Mouse (Mus musculus) left cerebral cortex, postnatal 10 days (tissue): ENCODE results near the gene Acot13. TPM values are rescaled to one million over a fixed set of nuclear protein-coding genes. Genes with fewer than 3 reads are reported as not detected.
"Not testable (repeated sequence)": the region's sequence is repeated elsewhere in the genome, so short reads cannot be mapped to it uniquely, and the experiment has no call there.

Experiments used
- DNase-seq, 2 experiments: peaks; one replicate each; pipeline ENCODE4 v3.0.0; 2021 to 2022; ENCODE audit warnings: low spot score in 2 of 2, mixed read lengths in 1 of 2; ENCODE audit errors: extremely low spot score in 1 of 2
- intact Hi-C: fragments of 180-260 bp; cut with DNase I; formaldehyde crosslinking; loops from one replicate; pipeline ENCODE4 v1.15.1; 2025
- total RNA-seq, 2 experiments: library from RNA; stranded (reverse); gene quantifications; 2 replicates each; pipeline ENCODE4 v1.2.3; 2021

Acot13 gene
- total RNA-seq: 10 to 100 TPM; 42.0 to 49.5 TPM

DNA sequence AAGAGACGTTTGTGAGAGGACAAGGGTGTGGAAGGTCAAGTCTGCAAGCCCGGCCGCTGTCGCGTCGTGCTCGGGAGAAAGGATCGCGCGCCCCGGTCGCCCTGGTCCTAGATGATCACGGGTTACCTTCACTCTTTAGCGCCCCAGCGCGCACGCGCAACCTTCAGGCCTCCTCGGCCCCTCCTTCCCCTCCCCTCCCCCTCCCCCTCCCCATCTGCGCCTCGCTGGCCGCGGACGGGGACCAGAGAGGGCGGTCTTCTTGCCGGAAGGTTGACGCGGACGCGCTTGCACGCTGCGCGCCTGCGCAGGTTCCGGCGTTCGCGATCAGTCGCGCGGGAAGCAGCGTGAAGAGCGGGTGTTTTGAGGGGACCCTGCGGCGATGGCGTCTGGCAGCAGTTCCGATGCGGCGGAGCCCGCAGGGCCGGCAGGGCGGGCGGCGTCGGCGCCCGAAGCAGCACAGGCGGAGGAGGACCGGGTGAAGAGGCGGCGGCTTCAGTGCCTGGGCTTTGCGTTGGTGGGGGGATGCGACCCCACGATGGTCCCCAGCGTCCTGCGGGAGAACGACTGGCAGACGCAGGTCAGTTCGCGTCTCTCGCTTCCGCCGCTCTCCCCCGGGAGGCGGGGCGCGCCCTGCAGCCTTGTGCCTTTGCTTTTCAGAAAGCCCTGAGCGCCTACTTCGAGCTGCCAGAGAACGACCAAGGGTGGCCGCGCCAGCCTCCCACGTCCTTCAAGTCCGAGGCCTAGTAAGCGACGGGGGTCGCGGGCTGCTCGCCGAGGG is at the start of gene Acot13, which contains the start of gene Tdp2:
TSS of gene Acot13 (minus strand) at position 188 of the 778 bp plus-strand sequence.
TSS of gene Tdp2 (plus strand) at position 327 of the 778 bp plus-strand sequence.
- intact Hi-C loops: no loop called here
- DNase-seq: peak; percentile 91 to 97

DNA sequence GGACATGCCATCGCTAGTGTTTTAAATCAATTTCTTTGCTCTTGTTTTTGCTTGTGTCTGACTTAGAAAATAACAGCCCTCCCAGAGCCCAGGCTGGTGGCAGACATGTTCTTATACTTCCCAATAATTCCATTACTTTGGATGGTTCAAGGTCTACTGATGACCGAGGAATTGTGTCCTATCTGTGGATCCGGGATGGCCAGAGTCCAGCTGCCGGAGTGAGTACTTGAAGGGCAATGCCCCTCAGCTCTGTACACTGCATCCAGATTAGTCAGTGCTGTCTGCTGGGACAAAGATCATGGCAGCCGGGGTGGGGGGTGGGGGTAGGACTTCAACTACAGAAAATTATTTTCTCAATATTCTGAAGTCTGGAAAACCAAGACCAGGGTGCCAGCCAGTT is 49.4 kb upstream of the Acot13 start:
- intact Hi-C loops: no loop called here

DNA sequence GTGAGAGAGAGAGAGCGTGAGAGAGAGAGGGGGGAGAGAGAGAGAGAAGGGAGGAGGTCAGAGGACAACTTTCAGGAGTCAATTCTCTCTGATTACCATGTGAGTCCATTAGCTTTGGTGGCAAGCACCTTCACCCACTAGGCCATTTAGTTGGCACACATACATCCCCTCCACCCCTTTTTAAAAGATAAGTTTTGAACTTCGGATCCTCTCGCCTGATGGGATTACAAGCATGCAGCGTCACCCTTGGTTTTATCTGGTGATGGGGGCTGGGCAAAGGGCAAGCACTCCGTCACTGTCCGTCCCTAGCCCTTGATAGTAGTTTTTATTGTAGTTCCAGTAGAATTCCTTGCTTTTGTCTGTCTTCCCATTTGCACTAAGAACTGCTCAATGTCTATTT is 48.9 kb upstream of the Acot13 start:
- DNase-seq: no peak
- intact Hi-C loops: no loop called here

More for the DNA sequence above, 49.4 kb upstream of the Acot13 start:
- no peak for DNase-seq

DNA sequence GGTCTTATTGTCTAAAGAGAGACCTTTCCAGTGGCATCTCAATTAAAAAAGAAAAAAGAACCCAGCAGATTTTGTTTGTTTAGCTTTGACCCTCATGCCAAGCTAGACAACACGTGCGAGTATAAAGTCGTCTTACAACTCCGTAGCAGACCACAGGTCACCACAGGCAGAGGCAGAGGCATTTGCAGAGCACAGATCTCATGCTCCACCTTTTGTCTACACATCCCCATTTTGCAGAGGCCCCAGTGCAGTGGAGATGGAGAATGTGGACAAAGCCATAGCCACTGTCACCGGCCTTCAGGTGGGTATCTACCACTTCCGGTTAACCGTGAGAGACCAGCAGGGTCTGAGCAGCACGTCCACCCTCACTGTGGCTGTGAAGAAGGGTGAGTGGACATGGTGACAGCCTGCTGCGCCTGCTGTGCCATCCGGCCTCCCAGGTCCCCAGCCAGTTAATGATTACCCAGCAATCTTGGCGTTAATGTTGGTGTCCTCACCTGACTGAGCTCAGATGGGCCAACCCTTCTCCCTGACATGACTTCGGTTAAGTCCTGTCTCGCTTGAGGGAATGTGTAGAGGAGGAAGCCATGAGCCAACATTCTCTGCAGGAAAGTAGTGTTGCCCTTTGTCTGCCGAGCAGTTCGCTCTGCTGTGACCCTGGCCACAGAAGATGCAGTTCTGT is 48.2 kb upstream of the Acot13 start:
- no peak for DNase-seq
- intact Hi-C loops: no loop called here

DNA sequence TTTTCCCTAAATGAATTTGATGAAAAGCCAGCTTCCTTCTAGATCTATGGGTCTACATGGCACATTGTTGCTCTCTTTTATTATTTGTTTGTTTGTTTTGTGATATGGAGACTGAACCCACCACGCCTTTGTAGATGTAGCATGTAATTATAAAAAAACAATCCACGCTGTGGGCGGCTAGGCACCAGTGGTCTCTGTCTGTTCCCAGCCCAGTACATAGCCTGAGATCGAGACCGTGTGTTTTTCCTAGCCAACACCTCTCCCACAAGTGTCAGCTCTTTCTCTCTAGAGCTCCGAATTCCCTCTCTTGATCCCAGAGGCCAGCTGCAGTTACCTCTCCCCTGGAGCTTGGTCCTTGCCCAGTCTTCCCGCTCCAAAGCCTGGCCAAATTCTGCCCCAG is 36.9 kb upstream of the Acot13 start:
- no peak for DNase-seq
- intact Hi-C loops: no loop called here

DNA sequence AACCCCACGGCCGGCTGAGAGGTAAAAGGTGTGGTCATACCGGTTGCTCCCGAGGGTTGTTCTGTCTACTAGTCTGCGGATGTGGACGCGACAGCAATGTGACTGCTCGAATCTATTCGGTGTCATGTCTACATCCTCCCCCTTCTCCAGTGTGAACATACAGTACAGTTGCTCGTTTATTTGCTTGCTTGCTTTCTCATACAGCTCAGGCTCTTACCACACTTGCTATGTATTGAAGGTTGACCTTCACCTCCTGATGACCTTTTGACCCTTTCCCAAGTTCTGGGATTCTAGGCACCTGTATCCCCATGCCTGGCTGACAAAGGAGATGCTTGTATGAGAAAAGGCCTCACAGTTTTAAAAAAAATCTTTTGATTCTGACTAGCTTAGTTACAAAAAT is 36.4 kb upstream of the Acot13 start:
- no peak for DNase-seq
- intact Hi-C loops: no loop called here

DNA sequence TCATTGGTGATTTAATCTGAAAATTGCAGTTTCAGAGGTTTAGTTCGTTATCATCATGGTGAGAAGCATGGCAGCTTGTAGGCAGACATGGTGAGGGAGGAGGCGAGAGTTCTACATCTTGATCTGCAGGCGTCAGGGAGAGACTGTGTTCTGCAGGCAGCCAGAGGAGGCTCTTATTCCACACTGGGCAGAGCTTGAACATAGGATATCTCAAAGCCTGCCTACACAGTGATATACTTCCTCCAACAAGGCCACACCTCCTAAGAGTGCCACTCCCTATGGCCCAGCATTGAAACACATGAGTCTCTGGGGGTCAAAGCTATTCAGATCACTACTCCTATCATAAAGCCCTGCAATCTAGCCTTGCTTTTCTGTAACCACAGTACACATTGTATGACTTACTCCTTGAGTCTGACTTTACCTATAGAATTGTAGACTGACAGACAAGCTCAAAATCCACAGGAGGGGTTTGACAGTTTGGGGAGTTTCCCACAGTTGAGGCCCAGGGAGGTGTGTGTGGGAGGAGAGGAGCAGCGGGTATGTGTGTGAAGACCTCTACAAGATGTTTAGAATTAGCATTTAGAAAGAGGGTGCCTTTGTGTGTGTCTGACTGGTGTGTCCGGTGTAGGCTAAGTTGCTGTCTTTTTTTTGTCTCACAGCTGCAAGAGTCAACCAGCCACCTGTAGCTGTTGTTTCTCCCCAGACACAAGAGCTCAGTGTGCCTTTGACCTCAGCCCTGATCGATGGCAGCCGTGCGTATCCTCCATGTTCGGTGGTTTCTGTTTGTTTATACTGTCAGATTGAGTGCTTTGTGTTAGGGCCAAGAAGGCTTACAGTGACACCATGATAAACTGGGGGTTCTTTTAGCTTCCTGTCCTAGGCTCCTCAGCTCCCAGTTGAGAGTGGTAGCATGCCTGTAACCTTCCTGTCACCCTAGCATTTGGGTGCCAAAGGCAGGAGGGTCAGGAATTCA is 35.4 kb upstream of the Acot13 start:
- intact Hi-C loops: no loop called here
- DNase-seq: no peak

DNA sequence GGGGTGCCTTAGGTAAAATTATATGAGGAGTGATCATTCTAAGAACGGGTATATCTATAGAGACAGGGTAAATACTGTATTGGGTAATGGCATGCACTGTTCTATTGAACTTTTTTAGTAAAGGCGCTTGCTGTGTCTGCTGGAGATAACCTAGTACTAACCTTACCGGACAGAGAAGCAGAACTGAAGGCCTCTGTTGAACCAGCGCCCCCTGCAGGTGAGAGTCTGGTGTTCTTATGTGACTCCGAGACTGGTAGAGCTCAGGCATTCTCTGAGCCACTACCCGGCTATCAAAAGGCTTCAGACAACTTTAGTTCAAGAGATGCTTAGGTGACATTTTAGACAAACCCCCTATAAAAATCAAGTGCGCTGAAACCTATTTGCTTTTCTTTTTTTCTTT is 31.2 kb upstream of the Acot13 start:
- intact Hi-C loops: no loop called here

DNA sequence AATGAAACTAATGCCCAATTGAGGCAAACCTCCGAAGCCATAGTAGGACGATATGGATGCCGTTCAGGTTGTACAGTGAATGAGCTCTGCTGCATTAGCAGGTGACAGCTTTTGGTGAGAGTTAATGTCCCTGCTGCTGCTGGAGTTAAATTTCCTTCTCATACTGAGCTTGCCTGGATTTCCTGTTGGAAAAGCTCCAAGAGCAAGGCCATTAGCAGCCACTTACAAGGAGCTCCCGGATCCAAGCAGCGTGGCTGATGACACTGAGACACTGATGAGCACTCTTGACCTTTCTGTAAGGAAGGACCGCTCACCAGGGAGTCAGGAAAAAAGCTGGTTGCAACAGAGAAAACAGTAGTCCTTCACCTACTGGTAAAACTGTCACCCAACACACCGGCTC is 30.7 kb upstream of the Acot13 start:
- intact Hi-C loops: no loop called here
- DNase-seq: no peak

More for the DNA sequence above, 31.2 kb upstream of the Acot13 start:
- peak in 1 of 2 experiments; percentile 57 for DNase-seq

DNA sequence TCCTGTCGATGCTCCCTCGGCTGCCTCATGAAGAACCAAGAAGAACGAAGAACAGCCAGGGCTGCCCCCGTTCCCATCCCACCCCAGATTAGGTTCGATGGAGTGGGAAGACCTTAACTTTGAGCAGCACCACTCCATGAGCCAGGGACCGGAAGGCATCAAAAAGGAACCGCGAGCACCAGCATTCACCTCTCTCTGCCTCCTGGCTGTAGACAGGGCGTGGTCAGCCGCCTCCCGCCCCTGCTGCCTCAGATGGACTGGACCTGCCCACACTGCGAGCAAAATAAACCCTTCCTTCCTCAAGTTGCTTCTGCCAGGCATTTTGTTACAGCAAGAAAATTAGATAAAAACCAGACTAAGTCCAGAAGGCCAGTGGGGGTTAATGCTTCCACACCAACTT is 29.7 kb upstream of the Acot13 start:
- DNase-seq: no peak
- intact Hi-C loops: no loop called here

DNA sequence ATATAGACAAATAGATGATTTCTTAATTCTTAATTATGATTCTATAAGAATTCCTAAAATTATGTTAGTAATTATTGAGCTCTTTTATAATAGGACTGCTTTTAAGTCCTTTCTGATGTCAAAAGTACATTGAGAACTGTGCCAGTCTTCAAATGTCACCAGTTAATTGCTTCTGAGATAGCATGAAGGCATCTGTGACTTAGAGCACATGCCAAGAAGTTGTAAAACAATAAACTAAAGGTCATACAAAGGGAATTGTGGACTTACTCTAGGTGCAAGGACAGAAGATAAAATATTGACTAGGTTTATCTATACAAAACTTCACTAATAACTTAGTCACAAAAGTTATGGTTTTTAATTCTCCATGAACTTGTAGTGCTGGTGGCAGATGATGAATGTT is 27.8 kb upstream of the Acot13 start:
- DNase-seq: no peak
- intact Hi-C loops: no loop called here

DNA sequence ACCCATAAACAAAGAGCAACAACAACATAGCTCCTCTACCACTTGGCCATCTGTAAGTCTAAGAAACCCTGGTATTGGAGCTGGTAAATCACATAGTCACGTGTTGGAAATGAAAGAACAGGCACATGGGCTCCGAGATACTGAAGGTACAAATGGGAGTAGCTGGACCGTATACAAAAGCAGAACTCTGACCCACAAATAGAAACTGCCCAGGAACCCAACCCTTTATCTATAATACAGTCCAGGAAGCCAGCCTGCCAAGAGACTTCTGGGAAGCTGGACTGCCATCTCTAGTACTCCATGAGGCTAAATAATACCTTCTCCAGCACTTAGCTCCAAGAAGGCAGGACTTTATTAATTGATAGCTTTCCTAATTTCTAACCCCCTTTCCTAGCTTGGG is 21.2 kb upstream of the Acot13 start:
- intact Hi-C loops: no loop called here
- DNase-seq: no peak

DNA sequence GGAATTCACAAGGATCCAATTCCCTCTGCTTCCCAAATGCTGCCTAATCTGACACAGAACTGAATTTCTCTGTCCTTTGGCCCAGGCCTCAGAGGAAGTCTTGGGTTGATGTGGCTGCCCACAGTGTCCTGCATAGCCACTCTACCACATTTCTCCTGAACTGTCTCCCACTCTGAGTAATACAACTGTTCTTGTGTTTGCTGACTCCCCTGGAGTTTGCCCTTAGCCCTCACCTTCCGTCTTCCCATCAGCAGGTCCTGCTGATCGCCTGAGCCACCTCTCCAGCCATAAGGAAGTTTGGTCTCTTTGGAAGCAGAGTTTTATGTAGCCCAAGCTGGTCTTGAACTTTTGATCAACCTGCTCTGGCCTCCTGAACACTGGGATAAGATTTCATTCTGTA is 20.6 kb upstream of the Acot13 start:
- no peak for DNase-seq
- intact Hi-C loops: no loop called here

DNA sequence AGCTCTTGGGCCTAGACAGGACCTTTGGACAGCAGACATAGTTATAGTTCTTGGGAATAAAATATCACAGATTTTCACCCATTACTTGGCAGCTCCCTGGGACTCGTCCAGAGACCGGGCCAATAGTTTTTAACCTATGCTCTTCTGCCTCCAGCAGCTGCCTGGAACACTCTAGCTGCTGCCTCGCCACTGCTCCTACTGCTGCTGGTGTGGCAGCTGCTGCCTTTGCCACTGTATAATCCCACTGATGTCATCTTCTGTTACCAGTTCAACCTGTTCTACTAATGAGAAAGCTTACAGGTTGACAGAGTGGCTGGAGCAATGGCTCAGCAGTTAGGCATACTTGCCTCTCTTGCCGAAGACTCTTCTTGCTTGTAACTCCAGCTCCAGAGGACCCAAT is 18.0 kb upstream of the Acot13 start:
- intact Hi-C loops: no loop called here
- DNase-seq: no peak

DNA sequence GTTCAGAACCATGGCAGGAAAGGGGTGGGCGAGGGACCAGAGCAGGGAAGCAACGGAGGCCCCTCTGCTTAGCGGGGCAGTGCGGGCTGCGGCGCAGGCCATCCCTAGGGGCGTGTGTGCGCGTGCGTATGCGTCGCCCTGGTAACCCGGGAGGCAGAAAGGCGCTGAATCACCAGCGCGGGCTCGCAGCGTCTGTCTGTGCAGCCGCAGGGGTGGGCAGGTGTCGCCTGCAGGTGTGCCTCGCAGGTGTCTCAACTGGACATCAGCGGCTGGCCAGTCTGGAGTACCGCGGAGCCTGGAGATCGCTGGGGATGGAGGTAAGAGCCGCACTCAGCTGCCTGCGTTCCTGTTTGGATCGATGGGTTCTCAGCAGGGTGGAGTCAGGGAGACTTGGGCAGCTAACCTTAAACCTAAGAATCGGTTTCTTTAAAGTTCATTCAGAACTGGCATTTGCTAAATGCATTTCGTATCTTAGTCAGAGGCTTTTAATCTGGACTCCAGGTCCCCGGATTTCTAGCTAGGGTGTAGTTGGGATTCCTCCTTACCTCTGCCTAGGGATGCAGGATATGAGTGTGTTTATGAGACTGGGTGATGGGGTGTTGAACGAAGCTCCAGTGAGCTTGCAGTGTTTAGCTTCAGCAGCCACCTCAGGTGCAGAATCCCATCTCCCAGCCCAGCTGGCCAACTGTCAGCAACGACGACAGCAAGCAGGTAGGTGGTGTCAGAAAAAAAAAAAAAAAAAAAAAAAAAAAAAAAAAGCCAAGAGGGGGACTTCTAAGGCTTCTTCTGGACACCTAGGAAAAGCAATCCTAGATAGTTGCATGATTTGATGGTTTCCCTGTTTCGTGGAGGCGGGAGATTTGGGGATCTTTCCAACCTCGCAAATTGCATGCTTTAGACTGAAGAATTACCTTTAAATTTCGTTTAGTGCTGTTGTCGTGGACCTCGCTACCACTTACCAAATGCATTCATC is 13.9 kb upstream of the Acot13 start, which contains the start of gene D130043K22Rik:
TSS of gene D130043K22Rik (plus strand) at position 153 of the 973 bp plus-strand sequence.
- peak; percentile 45 to 68 for DNase-seq
- intact Hi-C loops: no loop called here

DNA sequence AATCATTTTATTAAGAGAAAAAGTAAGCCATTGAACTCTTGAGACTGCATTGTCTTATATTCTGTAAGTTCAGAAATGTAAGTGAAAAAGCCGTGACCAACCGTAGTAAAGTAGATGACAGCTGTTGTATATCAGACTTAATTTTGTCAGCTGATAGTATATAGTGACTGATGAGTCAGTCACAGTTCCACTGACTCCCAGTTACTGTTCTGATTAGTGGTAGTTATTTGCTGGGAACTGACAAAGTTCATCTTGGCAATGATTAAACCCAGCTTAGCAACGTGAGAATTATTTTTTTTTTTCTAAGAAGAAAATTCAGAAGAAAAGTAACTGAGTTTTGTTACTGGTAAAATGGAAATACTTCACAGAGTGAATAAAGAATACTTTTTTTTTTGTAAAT is 10.4 kb upstream of the Acot13 start:
- DNase-seq: no peak
- intact Hi-C loops: no loop called here

DNA sequence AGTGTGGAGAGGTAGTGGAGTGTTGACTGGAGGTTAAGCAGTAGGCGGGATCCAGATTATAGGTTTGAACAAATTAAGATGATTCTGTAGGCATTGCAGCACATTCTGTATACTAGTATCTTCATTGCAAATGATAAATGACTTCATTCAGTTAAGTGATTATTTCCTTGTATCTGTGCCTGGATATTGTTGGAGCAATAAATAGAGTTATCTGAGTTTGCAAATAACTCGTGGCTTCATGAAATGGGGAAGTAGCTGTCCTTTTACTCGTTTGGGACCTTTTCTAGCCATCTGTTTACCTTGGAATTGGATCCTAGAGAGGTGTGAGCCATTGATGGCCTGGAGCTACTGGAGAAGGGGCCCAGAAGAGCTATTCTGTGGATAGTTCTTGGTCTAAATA is 8.5 kb upstream of the Acot13 start:
- no peak for DNase-seq
- intact Hi-C loops: no loop called here

DNA sequence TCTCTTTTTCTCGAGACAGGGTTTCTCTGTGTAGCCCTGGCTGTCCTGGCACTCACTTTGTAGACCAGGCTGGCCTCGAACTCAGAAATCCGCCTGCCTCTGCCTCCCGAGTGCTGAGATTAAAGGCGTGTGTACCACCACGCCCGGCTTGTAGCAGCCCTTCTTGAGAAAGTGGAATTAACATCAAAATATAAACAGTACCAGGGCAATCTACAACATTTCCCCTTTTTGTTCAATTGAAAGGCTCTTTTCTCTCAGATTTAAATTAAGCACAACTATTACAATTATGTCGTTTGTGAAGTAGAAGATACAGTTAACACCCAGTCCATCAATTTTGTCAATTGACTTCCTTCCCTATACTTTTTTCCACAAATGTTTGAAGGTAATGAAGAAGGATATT is 6.4 kb upstream of the Acot13 start:
- DNase-seq, intact Hi-C loops: not testable (repeated sequence)
